29 mouse cellular contexts compared by ENCODE assay signal in genomic region chr17:72863226-72863625, GRCm38 (mm10). TPM values are rescaled to one million over a fixed set of nuclear protein-coding genes. Genes with fewer than 3 reads are reported as not detected.
A peak's percentile ranks its signal among the peaks of the same experiment; 100 is the strongest.
DNase-seq lines count a peak whose midpoint lies in the region; ATAC-seq and TF ChIP-seq lines count a peak whose summit lies in the region.
"Had no signal": no experiment of that assay in that cellular context is flagged by ENCODE, and none has a peak within 500 bp of the region (broad histone marks: within the 10 kb centered on the region; RNA-seq: fewer than 3 reads in every experiment).

No protein-coding gene starts in this region.

- H3K9me3 ChIP-seq in heart, postnatal 0 days (replicated peaks; ENCODE audit: control insufficient read depth, low read length) = no peaks in the 10 kb centered on the region
- H3K9me3 ChIP-seq: heart, embryonic 13.5 days; hindbrain, embryonic 12.5 days; limb, embryonic 13.5 days; liver, embryonic 12.5 days; neural tube, embryonic 15.5 days; stomach, embryonic 15.5 days had no signal

- TF ChIP-seq EP300 in heart, postnatal 0 days (IDR thresholded peaks at IDR 0.05; ENCODE audit: low read depth) = no peak

- 0 out of 2 replicates have a peak, but pooled peaks cover 3% of the 10 kb centered on the region for H3K4me1 ChIP-seq in heart, postnatal 0 days (ENCODE audit: control insufficient read depth, insufficient read depth)
- H3K4me1 ChIP-seq: hindbrain, embryonic 12.5 days; limb, embryonic 13.5 days; liver, embryonic 12.5 days; neural tube, embryonic 15.5 days; stomach, embryonic 15.5 days had no signal

- no peak overlapping the region for H3K27ac ChIP-seq in heart, postnatal 0 days (ENCODE audit: low read depth)
- H3K27ac ChIP-seq: heart, embryonic 13.5 days; hindbrain, embryonic 12.5 days; limb, embryonic 13.5 days; liver, embryonic 12.5 days; neural tube, embryonic 15.5 days; stomach, embryonic 15.5 days had no signal

- 0 out of 2 replicates have a peak, but pooled peaks have one; percentile 14 for ATAC-seq in heart, postnatal 0 days (ENCODE audit: insufficient read depth, low read depth)
- ATAC-seq: forebrain, postnatal 0 days; liver, embryonic 12.5 days had no signal

- no peak overlapping the region for H3K4me2 ChIP-seq in heart, postnatal 0 days (ENCODE audit: low read depth, low read length)
- H3K4me2 ChIP-seq: heart, embryonic 13.5 days; hindbrain, embryonic 12.5 days; limb, embryonic 13.5 days; liver, embryonic 12.5 days; neural tube, embryonic 15.5 days; stomach, embryonic 15.5 days had no signal

- no peaks in the 10 kb centered on the region for H3K27me3 ChIP-seq in heart, postnatal 0 days (ENCODE audit: control insufficient read depth, insufficient read depth, low read length)
- H3K27me3 ChIP-seq: CH12.LX; heart, embryonic 13.5 days; hindbrain, embryonic 12.5 days; limb, embryonic 13.5 days; liver, embryonic 12.5 days; neural tube, embryonic 15.5 days; stomach, embryonic 15.5 days had no signal

- H3K4me3 ChIP-seq in heart, postnatal 0 days (ENCODE audit: low read depth, low read length) = no peak overlapping the region
- H3K4me3 ChIP-seq: erythroblast, embryonic 14.5 days; heart, embryonic 13.5 days; hindbrain, embryonic 12.5 days; limb, embryonic 13.5 days; liver, embryonic 12.5 days; neural tube, embryonic 15.5 days; stomach, embryonic 15.5 days had no signal

- DNase-seq in adrenal gland, postnatal 36 days = peak; percentile 7 to 46
- DNase-seq in adrenal gland, postnatal 4 days (ENCODE audit: low spot score in 2 of 2) = no peak
- no peak for DNase-seq in heart, postnatal 0 days (ENCODE audit: low spot score)
- DNase-seq in heart, postnatal 4 days = no peak
- DNase-seq in 3134 (ENCODE audit: extremely low read depth, insufficient read length, low spot score) = peak; percentile 34
- DNase-seq in NIH3T3 (ENCODE audit: low read depth) = peak; percentile 39
- DNase-seq in embryo, embryonic 9.5 days (ENCODE audit: extremely low spot score) = no peak
- no peak for DNase-seq in frontal cortex, postnatal 10 days (ENCODE audit: low spot score in 2 of 2)
- DNase-seq: adrenal gland, postnatal 25 days; B cell, adult 2 months; cerebellum, adult 8-10 months; embryo, embryonic 11 days; forebrain, postnatal 0 days; gastrocnemius, postnatal 25 days; heart, postnatal 14 days; kidney, postnatal 4 days; lung, adult 18-20 months; lung, postnatal 10 days; midbrain, embryonic 14.5 days; right cerebral cortex, postnatal 25 days; thymus, postnatal 14 days had no signal

- peak; percentile 8; the same call in 1 of the 2 replicates for TF ChIP-seq CTCF in heart, postnatal 0 days (IDR thresholded peaks at IDR 0.05; ENCODE audit: low read depth)

- WGBS in heart, postnatal 0 days = 71% methylated on average over 10 of the region's 10 CpGs

- H3K9ac ChIP-seq in heart, postnatal 0 days (replicated peaks; ENCODE audit: low read depth, low read length) = no peak overlapping the region
- H3K9ac ChIP-seq: forebrain, postnatal 0 days; heart, embryonic 13.5 days; hindbrain, embryonic 12.5 days; limb, embryonic 13.5 days; liver, embryonic 12.5 days; neural tube, embryonic 15.5 days; stomach, embryonic 15.5 days had no signal

- H3K36me3 ChIP-seq in heart, postnatal 0 days (replicated peaks; ENCODE audit: control insufficient read depth, insufficient read depth, low read length) = no peaks in the 10 kb centered on the region
- H3K36me3 ChIP-seq: heart, embryonic 13.5 days; hindbrain, embryonic 12.5 days; limb, embryonic 13.5 days; liver, embryonic 12.5 days; neural tube, embryonic 15.5 days; stomach, embryonic 15.5 days had no signal

RNA-seq across cellular contexts. Expression of gene Ypel5, which starts 27.0 kb away (rescaled TPM):
- total RNA-seq in adrenal gland, postnatal 36 days (2021) = 10 to 100 TPM; 73.2 to 75.3 TPM
- total RNA-seq in adrenal gland, postnatal 4 days (2021) = 10 to 100 TPM; 67.6 to 68.1 TPM
- 32.5 and 39.0 TPM in 2 replicates for total RNA-seq in heart, postnatal 0 days (2014; rRNA removed; ENCODE audit: low replicate concordance)
- 63.3 and 74.6 TPM in 2 replicates for polyA plus RNA-seq in heart, postnatal 0 days (2015; fragmentation: Nextera tagmentation; extraction: Ambion mirVana)
- 10 to 100 TPM; 36.3 to 38.4 TPM for total RNA-seq in heart, postnatal 4 days (2021)

RNA-seq across cellular contexts. Expression of gene Lbh, which starts 54.9 kb away (rescaled TPM):
- 10 to 100 TPM; 24.2 to 29.8 TPM for total RNA-seq in adrenal gland, postnatal 36 days (2021)
- 10 to 100 TPM; 69.9 to 88.9 TPM for total RNA-seq in adrenal gland, postnatal 4 days (2021)
- 453 and 478 TPM in 2 replicates for total RNA-seq in heart, postnatal 0 days (2014; rRNA removed; ENCODE audit: low replicate concordance)
- polyA plus RNA-seq in heart, postnatal 0 days (2015; fragmentation: Nextera tagmentation; extraction: Ambion mirVana) = 28.5 and 31.1 TPM in 2 replicates
- 100 to 1,000 TPM; 730 to 743 TPM for total RNA-seq in heart, postnatal 4 days (2021)

Comparison
In these comparisons a context has a peak if more than half of its experiments do, and no peak if none do; other contexts are left out.
1. DNase-seq: peak in adrenal gland, postnatal 36 days (2 of 2), 3134 (single experiment) and NIH3T3 (single experiment); none in adrenal gland, postnatal 4 days (0 of 2), heart, postnatal 0 days (single experiment), heart, postnatal 4 days (single experiment), embryo, embryonic 9.5 days (single experiment) and frontal cortex, postnatal 10 days (0 of 2).